Mouse (Mus musculus) heart, embryonic 13.5 days (tissue): ENCODE results near the gene Asic4. TPM values are rescaled to one million over a fixed set of nuclear protein-coding genes. Genes with fewer than 3 reads are reported as not detected.
A peak's percentile ranks its signal among the peaks of the same experiment; 100 is the strongest.

Experiments
- ATAC-seq: fragments of 200-750 bp; cut with Nextera tagmentation; 2 replicates; pipeline ENCODE4 v1.8.0; 2017; ENCODE audit warnings: moderate TSS enrichment; ENCODE audit not compliant: insufficient number of reproducible peaks, low FRiP score, low TSS enrichment; ENCODE audit errors: extremely low read depth
- H3K27ac ChIP-seq: fragments of 300-500 bp; sonication (generic); replicated peaks from 2 replicates; pipeline ENCODE4 v1.5.1; 2015; ENCODE audit warnings: moderate library complexity, mild to moderate bottlenecking, inconsistent platforms
- H3K27me3 ChIP-seq: fragments of 300-500 bp; sonication (generic); replicated peaks from 2 replicates; pipeline ENCODE4 v1.6.1; 2015; ENCODE audit warnings: mild to moderate bottlenecking, inconsistent platforms
- H3K36me3 ChIP-seq: fragments of 300-500 bp; sonication (generic); 2 replicates; pipeline ENCODE4 v1.6.1; 2015; ENCODE audit warnings: mild to moderate bottlenecking, inconsistent platforms
- H3K4me1 ChIP-seq: fragments of 300-500 bp; sonication (generic); 2 replicates; pipeline ENCODE4 v1.6.1; 2015; ENCODE audit warnings: inconsistent platforms
- H3K4me2 ChIP-seq: fragments of 300-500 bp; sonication (generic); 2 replicates; pipeline ENCODE4 v1.6.1; 2015; ENCODE audit warnings: inconsistent platforms, mild to moderate bottlenecking, moderate library complexity
- H3K4me3 ChIP-seq: fragments of 300-500 bp; sonication (generic); 2 replicates; pipeline ENCODE4 v1.5.1; 2015; ENCODE audit warnings: moderate library complexity, mild to moderate bottlenecking, inconsistent platforms
- H3K9ac ChIP-seq: fragments of 300-500 bp; sonication (generic); 2 replicates; pipeline ENCODE4 v1.6.1; 2015; ENCODE audit warnings: inconsistent platforms, mild to moderate bottlenecking, moderate library complexity
- H3K9me3 ChIP-seq: fragments of 300-500 bp; sonication (generic); 2 replicates; pipeline ENCODE4 v1.6.1; 2016; ENCODE audit warnings: inconsistent platforms
- WGBS: fragments of 180-500 bp; shearing (Covaris S2); methylation state at CpG from one replicate; pipeline ENCODE4 v1.1.7; 2015; ENCODE audit warnings: mixed read lengths; 5-methylcytosine and 5-hydroxymethylcytosine counted together
- polyA plus RNA-seq: library from polyadenylated mRNA; unstranded; fragments of >200 nt; fragmentation: Nextera tagmentation; extraction: Ambion mirVana; gene quantifications from 2 replicates; pipeline ENCODE4 v1.2.1, GENCODE M21; 2015

The Asic4 gene
- polyA plus RNA-seq, 1 experiment from 2014 or later, result 0.31 TPM

DNA sequence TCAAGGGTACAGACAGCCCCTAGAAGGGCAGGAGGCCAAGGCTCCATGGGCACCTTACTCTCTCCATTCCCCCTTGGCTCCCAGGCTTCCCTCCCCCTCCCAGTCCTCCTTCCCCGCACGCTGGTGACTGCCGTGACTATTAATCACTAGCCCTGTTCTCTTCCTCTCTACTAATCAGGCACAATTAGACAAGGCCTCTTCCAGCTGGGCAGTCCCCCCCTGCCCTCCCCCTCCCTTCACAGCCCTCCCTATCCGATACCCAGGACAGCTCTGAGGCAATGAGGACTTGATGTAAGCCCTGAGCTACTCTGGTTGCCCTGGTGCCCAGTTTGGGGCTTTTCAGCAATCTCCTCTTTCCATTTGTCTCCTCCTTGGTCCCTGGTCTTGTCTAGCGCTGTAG is 5.7 kb downstream of the Asic4 start:
- no peaks in the 10 kb centered on the region for H3K9me3 ChIP-seq
- no peak overlapping the region for H3K27ac ChIP-seq
- H3K27me3 ChIP-seq, result peaks cover 91% of the 10 kb centered on the region
- peaks cover 34% of the 10 kb centered on the region for H3K4me1 ChIP-seq
- no peaks in the 10 kb centered on the region for H3K36me3 ChIP-seq
- H3K4me3 ChIP-seq, result no peak overlapping the region
- no peak overlapping the region for H3K4me2 ChIP-seq
- no peak for ATAC-seq
- H3K9ac ChIP-seq, result no peak overlapping the region
- 31% methylated on average over 5 of the region's 5 CpGs for WGBS

DNA sequence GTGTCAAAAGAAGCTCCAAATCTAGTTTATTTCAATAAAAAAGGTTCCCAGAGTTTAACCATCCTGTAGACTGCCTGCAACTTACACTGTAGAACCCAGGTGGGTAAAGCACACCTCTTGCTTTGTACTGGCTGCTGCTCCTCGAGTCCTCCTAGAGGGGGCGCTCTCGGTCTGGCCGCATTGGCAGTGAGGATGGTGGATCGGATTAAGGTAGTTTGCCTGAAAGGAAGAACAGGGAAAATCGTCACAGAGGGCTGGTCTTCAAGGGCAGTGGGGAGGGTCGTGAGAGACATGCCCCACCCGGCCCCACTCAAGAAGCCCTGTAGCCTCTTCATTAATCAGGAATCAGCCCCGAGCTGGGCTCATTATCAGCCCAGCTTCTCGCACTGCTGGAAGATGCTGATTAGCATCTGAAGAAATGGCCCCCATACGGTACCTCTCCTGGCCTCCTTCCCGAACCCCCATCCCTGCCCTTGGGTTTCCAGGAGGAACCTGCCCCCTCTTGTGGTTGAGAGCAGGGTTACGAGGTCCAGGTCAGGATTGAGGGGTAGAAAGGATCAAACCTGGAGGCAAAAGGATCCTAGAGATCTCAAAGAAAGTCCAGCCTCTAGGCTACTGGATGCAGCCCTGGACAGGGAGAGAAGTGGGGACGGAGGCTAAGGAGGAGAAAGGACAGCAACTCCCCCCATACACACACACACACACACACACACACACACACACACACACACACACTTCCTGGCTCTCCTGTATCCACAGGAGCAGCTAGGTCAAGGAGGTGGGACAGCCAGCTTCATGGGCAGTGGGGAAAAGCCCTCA is 6.7 kb downstream of the Asic4 start:
- Histone ChIP-seq H3K27me3 (peaks cover 86% of the 10 kb centered on the region), H3K4me3 (no peak overlapping the region), H3K4me1 (peaks cover 29% of the 10 kb centered on the region), H3K27ac (no peak overlapping the region), H3K9me3 (no peaks in the 10 kb centered on the region), H3K36me3 (no peaks in the 10 kb centered on the region), H3K9ac (no peak overlapping the region), H3K4me2 (peak overlapping the region; percentile 73; the same call in 1 of the 2 replicates)
- ATAC-seq, result no peak
- 15% methylated on average over 13 of the region's 14 CpGs for WGBS

- peak overlapping the region; percentile 74; the same call in 1 of the 2 replicates for H3K27ac ChIP-seq
- H3K4me3 ChIP-seq, result peak overlapping the region; percentile 48
- H3K4me2 ChIP-seq, result peak overlapping the region; percentile 73
- H3K9ac ChIP-seq, result peak overlapping the region; percentile 77; the same call in 1 of the 2 replicates
- H3K9me3 ChIP-seq, result no peaks in the 10 kb centered on the region
- no peak for ATAC-seq
- H3K4me1 ChIP-seq, result peaks cover 31% of the 10 kb centered on the region
- H3K27me3 ChIP-seq, result peaks cover 79% of the 10 kb centered on the region
- 2% methylated on average over 8 of the region's 10 CpGs for WGBS
- H3K36me3 ChIP-seq, result no peaks in the 10 kb centered on the region
These were observed 7.4 kb downstream of the Asic4 start for GRCm38 (mm10) chr1:75457710-75458024.

GRCm38 (mm10) chr1:75458025-75458788 is 8.0 kb downstream of the Asic4 start:
- H3K9ac ChIP-seq, result peak overlapping the region; percentile 77
- peak overlapping the region; percentile 48 for H3K4me3 ChIP-seq
- peaks cover 74% of the 10 kb centered on the region for H3K27me3 ChIP-seq
- H3K27ac ChIP-seq, result peak overlapping the region; percentile 74
- H3K9me3 ChIP-seq, result no peaks in the 10 kb centered on the region
- peak; percentile 37; the same call in 1 of the 2 replicates for ATAC-seq
- H3K36me3 ChIP-seq, result no peaks in the 10 kb centered on the region
- peak overlapping the region; percentile 73 for H3K4me2 ChIP-seq
- H3K4me1 ChIP-seq, result peaks cover 34% of the 10 kb centered on the region
- 2% methylated on average over 42 of the region's 42 CpGs for WGBS

- Histone ChIP-seq H3K27me3 (peaks cover 66% of the 10 kb centered on the region), H3K27ac (peak overlapping the region; percentile 74), H3K9me3 (no peaks in the 10 kb centered on the region), H3K4me3 (peak overlapping the region; percentile 48), H3K36me3 (no peaks in the 10 kb centered on the region), H3K9ac (peak overlapping the region; percentile 77), H3K4me2 (peak overlapping the region; percentile 73), H3K4me1 (peaks cover 43% of the 10 kb centered on the region)
- WGBS, result 13% methylated on average over 23 of the region's 23 CpGs
- no peak for ATAC-seq
These were observed 8.8 kb downstream of the Asic4 start for GRCm38 (mm10) chr1:75458789-75459684.

DNA sequence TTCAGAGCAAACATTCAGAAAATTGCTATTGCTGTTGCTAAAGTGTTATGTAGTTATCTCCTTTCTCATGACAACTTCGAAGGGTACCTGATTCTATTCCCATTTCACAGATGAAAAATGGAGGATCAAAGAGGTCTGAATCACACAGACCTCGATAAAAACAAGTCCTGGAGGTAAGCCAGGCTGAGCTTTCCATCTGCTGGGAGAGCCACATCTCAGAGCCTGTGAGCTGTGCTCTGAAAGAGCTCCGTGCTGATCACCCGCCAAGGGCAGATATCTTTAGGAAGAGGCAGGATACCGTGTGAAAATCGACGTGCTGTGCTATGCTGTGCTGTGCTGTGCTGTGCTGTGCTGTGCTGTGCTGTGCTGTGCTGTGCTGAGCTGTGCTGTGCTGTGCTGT is 10.1 kb downstream of the Asic4 start:
- WGBS, result 46% methylated on average over 7 of the region's 7 CpGs
- ATAC-seq, result no peak

DNA sequence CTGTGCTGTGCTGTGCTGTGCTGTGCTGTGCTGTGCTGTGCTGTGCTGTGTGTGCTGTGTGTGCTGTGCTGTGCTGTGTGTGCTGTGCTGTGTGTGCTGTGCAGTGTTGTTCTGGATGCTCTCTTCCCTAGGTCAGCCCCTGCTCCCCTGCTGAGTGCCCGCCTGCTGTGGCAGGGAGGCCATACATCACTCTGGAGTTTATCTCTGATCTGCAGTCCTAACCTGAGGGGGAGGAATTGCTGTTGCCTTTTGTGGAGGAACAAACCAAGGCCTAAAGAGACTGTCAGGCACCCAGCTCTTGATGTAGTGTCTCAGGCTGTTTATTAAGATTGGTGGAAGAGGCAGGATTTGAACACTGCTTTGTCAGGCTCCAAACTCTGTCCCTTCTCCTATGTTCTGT is 12.4 kb downstream of the Asic4 start:
- 56% methylated on average over 1 of the region's 1 CpGs for WGBS
- no peaks in the 10 kb centered on the region for H3K36me3 ChIP-seq
- no peak overlapping the region for H3K4me3 ChIP-seq
- H3K27ac ChIP-seq, result no peak overlapping the region
- peaks cover 47% of the 10 kb centered on the region for H3K4me1 ChIP-seq
- H3K4me2 ChIP-seq, result no peak overlapping the region
- no peak for ATAC-seq
- no peak overlapping the region for H3K9ac ChIP-seq
- no peaks in the 10 kb centered on the region for H3K9me3 ChIP-seq
- H3K27me3 ChIP-seq, result peaks cover 64% of the 10 kb centered on the region

More for the DNA sequence above, 10.1 kb downstream of the Asic4 start:
- peaks cover 66% of the 10 kb centered on the region for H3K27me3 ChIP-seq
- peaks cover 53% of the 10 kb centered on the region for H3K4me1 ChIP-seq
- H3K36me3 ChIP-seq, result no peaks in the 10 kb centered on the region
- H3K4me2 ChIP-seq, result no peak overlapping the region
- no peak overlapping the region for H3K27ac ChIP-seq
- H3K4me3 ChIP-seq, result no peak overlapping the region
- H3K9me3 ChIP-seq, result no peaks in the 10 kb centered on the region
- no peak overlapping the region for H3K9ac ChIP-seq

GRCm38 (mm10) chr1:75463652-75464204 is 13.5 kb downstream of the Asic4 start:
- Histone ChIP-seq H3K36me3 (no peaks in the 10 kb centered on the region), H3K27ac (peak overlapping the region; percentile 29; the same call in 1 of the 2 replicates), H3K4me1 (peaks cover 36% of the 10 kb centered on the region), H3K4me3 (no peak overlapping the region), H3K9ac (peak overlapping the region; percentile 29), H3K4me2 (no peak overlapping the region), H3K27me3 (peaks cover 64% of the 10 kb centered on the region), H3K9me3 (no peaks in the 10 kb centered on the region)
- WGBS, result 44% methylated on average over 5 of the region's 5 CpGs
- no peak for ATAC-seq

DNA sequence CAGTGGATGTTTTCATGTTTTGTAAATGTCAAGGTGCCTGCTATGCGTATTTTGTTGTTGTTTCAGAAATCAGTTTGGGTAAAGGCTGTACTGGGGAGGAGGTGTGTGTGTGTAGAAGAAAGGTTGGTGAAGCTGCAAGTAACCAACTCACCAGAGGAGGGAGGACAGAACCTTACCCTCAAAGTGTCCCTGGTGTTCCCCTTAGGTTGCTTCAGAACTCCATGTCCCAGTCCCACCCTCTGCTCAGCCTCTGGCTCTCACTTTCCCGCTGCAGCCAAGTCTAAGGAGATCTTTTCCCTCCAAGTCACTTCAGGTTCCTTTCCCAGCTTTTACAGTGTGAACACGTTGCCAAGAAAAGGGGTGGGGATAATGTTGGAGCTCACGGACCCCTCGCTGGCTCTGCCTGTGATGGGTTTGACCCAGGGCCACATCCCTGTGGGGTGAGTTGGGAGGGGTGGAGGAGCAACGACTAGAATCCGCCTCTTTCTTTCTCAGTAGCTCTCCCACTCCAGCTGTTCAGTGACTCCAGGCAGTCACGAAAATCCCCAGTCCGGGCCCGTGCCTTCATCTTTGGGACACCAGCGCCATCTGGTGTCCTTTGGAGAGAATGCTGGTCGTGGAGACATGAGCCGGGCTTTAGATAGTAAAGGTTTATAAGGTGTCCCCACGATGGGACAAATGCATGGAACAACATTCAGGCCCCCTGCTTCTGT is 17.1 kb downstream of the Asic4 start:
- Histone ChIP-seq H3K9me3 (no peaks in the 10 kb centered on the region), H3K4me2 (peak overlapping the region; percentile 35; the same call in 1 of the 2 replicates), H3K27me3 (peaks cover 76% of the 10 kb centered on the region), H3K4me1 (peaks cover 27% of the 10 kb centered on the region), H3K9ac (peak overlapping the region; percentile 69), H3K4me3 (no peak overlapping the region), H3K27ac (no peak overlapping the region), H3K36me3 (no peaks in the 10 kb centered on the region)
- WGBS, result 8% methylated on average over 14 of the region's 14 CpGs
- no peak for ATAC-seq

GRCm38 (mm10) chr1:75469287-75469825 is 19.1 kb downstream of the Asic4 start:
- H3K36me3 ChIP-seq, result peaks cover 16% of the 10 kb centered on the region
- H3K27me3 ChIP-seq, result peaks cover 93% of the 10 kb centered on the region

More at GRCm38 (mm10) chr1:75469287-75469825, 19.1 kb downstream of the Asic4 start:
- peaks cover 11% of the 10 kb centered on the region for H3K4me1 ChIP-seq
- H3K4me3 ChIP-seq, result no peak overlapping the region
- no peak overlapping the region for H3K9ac ChIP-seq
- no peak overlapping the region for H3K4me2 ChIP-seq
- no peaks in the 10 kb centered on the region for H3K9me3 ChIP-seq
- WGBS, result 68% methylated on average over 17 of the region's 17 CpGs
- no peak overlapping the region for H3K27ac ChIP-seq
- ATAC-seq, result no peak
